Mouse (Mus musculus) adrenal gland, postnatal 36 days (tissue): ENCODE measurements around the gene Tmem145. TPM values are rescaled to one million over a fixed set of nuclear protein-coding genes. Genes with fewer than 3 reads are reported as not detected.
"Not testable (repeated sequence)": the region's sequence is repeated elsewhere in the genome, so short reads cannot be mapped to it uniquely, and the experiment has no call there.

Source experiments
- DNase-seq, 2 experiments: peaks; one replicate each; pipeline ENCODE4 v3.0.0; 2021; ENCODE audit warnings: mixed read lengths in 1 of 2
- long read RNA-seq, 2 experiments: library from polyadenylated mRNA; stranded (forward); transcript quantifications; one replicate each; pipeline ENCODE4 v2.0.0; 2021; ENCODE audit warnings: borderline sequencing depth in 2 of 2
- total RNA-seq, 2 experiments: library from RNA; stranded (reverse); gene quantifications; 2 replicates each; pipeline ENCODE4 v1.2.3; 2021

Tmem145 gene
- total RNA-seq = 1 to 10 TPM; 1.5 to 1.6 TPM
- long read RNA-seq, experiment 1, partial matches to known transcripts = 0 of 4 reads
- long read RNA-seq, experiment 1, other reads (novel, unspliced or antisense) = 3 of 4 reads
- long read RNA-seq, experiment 2 = 0 reads

- peak; percentile 62 to 73 for DNase-seq
These were observed at the start of gene Tmem145 for GRCm38 (mm10) chr7:25305956-25306613. TSS of gene Tmem145 (plus strand) at chr7:25306106.

DNA sequence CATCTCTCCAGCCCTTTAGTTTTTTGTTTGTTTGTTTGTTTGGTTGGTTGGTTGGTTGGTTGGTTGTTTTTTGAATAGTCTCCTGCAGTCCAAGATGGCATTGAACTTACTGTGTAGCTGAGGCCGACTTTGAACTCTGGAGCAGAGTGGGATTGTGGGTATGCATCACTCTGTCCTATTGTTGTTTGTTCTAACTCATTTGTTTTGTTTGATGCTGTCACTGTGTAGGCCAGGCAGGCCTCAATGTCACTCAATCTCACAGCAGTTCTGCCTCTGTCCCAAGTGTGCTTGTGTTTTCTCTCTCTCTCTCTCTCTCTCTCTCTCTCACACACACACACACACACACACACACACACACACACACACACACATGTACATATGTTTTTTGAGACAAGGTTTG is 44.0 kb upstream of the Tmem145 start:
- DNase-seq = no peak

DNA sequence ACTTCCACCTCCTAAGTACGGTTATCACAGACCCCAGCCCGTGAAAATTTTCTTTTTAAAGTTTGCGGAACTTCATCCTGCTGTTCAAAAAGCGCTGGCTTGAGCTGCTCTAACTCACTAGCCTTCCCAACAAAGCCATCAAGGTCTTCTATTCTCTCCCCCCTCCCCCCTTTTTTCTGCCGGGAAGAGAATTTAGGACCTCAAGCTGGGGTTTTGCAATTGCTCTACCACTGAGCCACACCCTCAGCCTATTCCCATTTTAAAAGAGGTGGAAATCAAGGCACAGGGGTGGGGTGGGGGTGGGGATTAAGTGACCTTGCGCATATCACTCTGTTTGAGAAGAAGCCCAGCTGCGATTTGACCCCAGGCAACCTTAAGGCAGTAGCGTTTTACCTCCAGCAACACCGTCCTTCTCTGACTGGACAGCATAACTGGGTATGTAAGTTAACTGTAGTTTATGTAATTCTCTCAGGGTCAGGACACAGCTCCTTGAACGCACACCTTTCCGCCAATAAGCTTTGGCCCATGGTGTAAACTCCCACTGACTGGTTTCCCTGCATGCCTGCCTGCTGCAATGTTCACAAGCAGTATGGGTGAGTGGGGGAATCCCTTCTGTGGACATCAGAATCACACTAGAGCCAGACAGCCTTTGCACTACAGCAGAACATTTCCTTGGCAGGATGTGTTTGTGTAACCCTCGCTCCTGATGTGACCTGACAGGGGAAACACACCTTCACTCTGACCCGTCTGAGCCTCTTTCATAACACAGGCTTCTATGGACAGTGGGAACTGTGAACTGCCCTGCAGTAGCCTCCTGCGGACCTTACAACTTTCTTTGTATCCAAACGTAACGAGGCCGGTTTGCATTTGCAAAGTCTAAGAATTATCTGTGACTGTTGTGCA is 41.7 kb upstream of the Tmem145 start:
- no peak for DNase-seq

DNA sequence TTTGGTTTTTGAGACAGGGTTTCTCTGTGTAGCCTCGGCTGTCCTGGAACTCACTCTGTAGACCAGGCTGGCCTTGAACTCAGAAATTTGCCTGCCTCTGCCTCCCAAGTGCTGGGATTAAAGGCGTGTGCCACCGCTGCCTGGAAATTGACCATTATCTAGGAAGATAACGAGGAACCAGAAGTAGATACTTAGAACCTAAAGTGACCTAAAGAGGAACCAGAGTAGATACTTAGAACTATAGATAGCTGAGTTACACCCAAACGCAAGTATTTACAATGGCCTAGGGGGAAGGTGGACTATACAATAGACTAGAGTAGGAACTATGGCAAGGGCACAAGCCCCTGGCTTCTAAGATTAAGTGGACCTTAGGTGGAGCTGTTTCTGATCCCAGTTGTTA is 40.2 kb upstream of the Tmem145 start:
- not testable (repeated sequence) for DNase-seq

- no peak for DNase-seq
These were observed 39.5 kb upstream of the Tmem145 start for GRCm38 (mm10) chr7:25266180-25266962.

GRCm38 (mm10) chr7:25267301-25267750 is 38.6 kb upstream of the Tmem145 start, which contains the start of gene Cic:
TSS of gene Cic (plus strand) at chr7:25267704.
- peak; percentile 97 to 99 for DNase-seq

GRCm38 (mm10) chr7:25267751-25268463 is 38.0 kb upstream of the Tmem145 start:
- DNase-seq = peak; percentile 98

DNA sequence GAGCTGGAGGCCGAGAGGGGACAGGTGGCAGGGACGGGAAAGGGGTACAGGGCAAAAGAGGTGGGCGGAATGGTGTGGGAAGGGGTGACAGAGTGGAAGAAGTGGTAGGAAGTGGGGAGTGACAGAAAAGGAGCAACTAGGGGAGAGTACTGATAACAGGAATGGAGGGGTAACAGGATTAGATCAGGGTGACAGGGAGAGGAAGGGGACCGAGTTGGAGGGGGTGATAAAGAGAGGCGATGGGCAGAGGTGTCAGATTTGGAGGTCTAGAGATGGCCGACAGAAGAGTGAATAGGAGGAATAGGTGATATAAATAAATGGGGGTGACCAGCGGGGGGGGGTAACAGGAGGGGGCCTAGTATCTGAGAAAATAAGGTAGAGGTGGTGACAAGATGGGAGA is 37.3 kb upstream of the Tmem145 start:
- no peak for DNase-seq

- DNase-seq = no peak
These were observed 36.9 kb upstream of the Tmem145 start for GRCm38 (mm10) chr7:25269029-25269428.

DNA sequence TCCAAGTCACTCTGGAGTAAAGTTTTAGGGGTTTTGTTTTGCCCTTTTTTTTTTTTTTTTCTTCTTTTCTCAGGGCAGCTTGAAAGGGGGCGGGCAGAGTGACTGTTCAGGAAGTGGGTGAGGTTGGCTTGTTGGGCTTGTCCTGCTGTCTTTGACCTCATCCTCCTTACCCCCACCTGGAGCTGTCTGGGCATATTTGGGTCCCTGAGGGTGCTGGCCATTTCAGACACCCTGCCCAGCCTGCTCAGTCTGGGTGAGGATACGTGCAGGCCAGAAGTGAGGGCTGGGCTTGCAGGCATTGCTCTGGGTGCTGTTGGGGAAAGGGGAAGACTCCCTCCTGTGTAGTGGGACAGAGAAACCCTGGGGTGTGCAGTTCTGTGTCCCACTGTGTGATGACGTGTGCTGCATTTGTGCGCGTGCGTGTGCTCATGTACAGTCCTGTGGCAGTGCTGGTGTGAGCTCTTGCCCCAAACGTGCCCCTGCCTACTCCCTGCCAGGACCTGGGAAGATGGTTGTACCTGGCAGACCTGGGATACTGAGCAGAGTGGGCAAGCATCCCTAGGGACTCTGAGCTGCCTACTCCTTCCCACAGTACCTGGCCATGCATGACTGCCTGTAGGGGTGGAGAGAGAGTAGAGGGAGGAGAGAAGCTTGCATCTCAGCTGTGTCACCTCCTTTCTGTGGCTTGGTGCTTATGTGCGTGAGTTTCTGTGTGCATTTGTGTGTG is 36.2 kb upstream of the Tmem145 start:
- DNase-seq = no peak

DNA sequence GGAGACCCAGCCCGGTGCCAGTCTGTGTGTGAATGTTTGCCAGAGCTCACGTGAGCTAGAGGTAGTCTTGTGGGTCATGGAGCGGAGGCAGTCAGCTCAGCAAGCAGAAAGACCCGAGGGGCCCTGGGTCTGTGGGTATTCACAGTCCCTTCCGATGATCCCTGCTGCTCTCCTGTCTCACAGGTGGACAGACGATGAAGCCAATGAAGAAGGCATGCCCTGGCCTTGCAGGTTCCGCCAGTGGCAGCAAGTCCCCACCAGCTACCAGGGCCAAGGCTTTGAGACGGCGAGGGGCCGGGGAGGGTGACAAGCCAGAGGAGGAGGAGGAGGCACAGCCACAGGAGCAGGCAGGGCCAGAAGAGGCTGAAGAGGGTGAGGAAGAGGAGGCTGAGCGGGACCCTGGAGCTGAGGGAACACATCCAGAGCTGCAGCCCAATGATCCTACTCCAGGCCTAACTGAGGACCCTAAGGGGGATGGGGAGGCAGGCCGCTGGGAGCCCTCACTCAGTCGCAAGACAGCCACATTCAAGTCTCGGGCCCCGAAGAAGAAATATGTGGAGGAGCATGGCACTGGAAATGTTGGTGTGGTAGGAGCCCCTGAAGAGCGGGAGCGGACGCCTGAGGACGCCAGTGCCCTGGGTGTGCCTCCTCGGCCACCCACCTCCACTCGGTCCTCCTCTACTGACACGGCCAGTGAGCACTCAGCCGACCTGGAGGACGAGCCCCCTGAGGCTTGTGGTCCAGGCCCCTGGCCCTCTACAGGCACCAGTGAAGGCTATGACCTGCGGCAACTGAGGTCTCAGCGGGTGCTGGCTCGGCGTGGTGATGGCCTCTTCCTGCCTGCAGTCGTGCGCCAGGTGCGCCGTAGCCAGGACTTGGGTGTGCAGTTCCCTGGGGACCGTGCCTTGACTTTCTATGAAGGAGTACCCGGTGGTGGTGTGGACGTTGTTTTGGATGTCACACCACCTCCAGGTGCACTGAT is 35.0 kb upstream of the Tmem145 start:
- no peak for DNase-seq

- no peak for DNase-seq
These were observed 34.1 kb upstream of the Tmem145 start for GRCm38 (mm10) chr7:25271651-25272444.

GRCm38 (mm10) chr7:25272445-25273258 is 33.3 kb upstream of the Tmem145 start:
- no peak for DNase-seq

DNA sequence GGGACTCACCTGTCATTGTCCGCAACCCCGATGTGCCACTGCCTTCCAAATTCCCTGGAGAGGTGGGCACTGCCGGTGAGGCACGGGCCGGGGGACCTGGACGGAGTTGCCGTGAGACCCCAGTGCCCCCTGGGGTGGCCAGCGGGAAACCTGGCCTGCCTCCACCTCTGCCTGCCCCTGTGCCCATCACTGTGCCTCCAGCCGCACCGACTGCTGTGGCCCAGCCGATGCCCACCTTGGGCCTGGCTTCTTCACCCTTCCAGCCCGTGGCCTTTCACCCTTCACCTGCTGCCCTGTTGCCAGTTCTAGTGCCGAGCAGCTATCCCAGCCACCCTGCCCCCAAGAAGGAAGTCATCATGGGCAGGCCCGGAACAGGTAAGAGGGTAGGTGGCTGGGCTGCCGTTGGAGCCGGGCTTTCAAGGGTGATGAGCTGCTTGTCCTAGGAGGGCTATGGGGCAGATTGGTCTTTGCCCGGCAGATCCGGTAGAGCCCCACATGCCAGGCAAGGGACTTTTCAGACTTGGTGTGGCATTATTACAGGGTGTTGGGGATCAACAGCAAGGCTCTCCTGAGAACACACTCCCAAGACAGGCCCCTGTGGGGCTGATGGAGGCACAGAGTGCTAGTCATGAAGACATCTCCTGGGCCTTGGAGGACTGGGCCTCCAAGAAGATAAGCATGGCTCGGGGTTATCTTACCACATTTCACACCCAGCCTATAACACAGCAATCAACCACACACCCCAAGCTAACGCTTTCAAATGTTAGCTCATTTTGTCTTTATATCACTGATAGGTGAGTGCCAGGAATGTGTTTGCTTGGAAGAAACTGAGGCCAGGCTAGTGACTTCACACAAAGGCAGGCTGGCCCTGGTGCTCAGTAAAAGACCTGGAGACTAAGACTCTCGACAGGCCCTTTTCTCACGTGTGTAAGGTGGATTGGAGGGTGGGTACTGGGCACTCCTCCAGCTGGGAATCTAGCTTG is 32.4 kb upstream of the Tmem145 start:
- no peak for DNase-seq

DNA sequence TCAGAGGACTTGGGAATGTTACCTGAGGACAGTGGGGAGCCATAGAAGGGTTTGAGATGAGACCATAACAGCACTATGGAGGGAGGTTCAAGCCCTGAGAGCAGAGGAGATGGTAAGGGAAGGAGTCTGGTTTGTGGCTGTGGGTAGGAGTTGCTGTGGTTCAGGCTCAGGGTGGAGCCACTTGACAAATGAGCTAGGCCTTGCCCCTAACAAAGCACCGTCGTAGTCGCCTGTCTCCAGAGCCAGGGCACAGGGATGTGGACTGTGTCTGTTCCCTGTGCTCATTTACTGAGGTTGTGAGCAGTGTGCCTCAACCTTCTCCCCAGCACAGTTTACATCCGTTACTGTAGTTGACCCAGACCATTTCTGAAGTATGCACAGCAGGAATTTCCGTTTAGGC is 31.3 kb upstream of the Tmem145 start:
- DNase-seq = no peak

- no peak for DNase-seq
These were observed 30.9 kb upstream of the Tmem145 start for GRCm38 (mm10) chr7:25274996-25275395.
